14 mouse cellular contexts compared by ENCODE assay signal in the genomic region with DNA sequence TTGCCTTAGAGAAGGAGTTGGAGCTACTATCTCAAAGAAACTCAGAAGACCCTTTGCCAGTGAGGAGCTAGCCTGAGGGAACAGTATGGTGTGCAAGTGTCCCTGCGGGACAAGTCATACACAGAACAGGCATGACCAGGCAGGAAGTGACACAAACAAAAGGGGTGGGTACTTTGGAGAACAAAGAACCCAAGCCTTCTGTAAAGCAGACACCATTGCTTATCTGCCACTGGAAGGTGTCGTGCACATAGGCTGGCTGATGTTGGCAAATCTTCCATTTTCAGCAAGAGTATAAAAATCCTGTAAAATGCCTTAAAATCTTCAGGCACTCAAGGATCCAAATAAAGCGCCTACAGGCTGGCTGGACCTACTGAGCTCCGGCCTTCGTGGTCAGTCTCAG. TPM values are rescaled to one million over a fixed set of nuclear protein-coding genes. Genes with fewer than 3 reads are reported as not detected.
DNase-seq lines count a peak whose midpoint lies in the region; ATAC-seq lines count a peak whose summit lies in the region.
"Had no signal": no experiment of that assay in that cellular context is flagged by ENCODE, and none has a peak within 500 bp of the region (broad histone marks: within the 10 kb centered on the region; RNA-seq: fewer than 3 reads in every experiment).

No protein-coding gene starts in this region.

- 87% methylated on average over 5 of the region's 5 CpGs for WGBS in hindbrain, embryonic 13.5 days

- no peaks in the 10 kb centered on the region for H3K9me3 ChIP-seq in hindbrain, embryonic 13.5 days
- H3K9me3 ChIP-seq: embryonic facial prominence, embryonic 12.5 days; hindbrain, embryonic 15.5 days had no signal

- peak; percentile 90 for ATAC-seq in inflammation-experienced regulatory T-cells, adult 6 months
- no peak for ATAC-seq in hindbrain, embryonic 13.5 days (ENCODE audit: low FRiP score)

- H3K27me3 ChIP-seq in hindbrain, embryonic 13.5 days, result 0 out of 2 replicates have a peak, but pooled peaks cover 5% of the 10 kb centered on the region
- H3K27me3 ChIP-seq: embryonic facial prominence, embryonic 12.5 days; hindbrain, embryonic 15.5 days had no signal

- no peaks in the 10 kb centered on the region for H3K4me1 ChIP-seq in hindbrain, embryonic 13.5 days (replicated peaks)
- H3K4me1 ChIP-seq: embryonic facial prominence, embryonic 12.5 days; hindbrain, embryonic 15.5 days had no signal

- no peak overlapping the region for H3K4me3 ChIP-seq in hindbrain, embryonic 13.5 days
- H3K4me3 ChIP-seq: embryonic facial prominence, embryonic 12.5 days; hindbrain, embryonic 15.5 days; myocyte had no signal

- DNase-seq in spleen, postnatal 36 days (ENCODE audit: low spot score in 2 of 2), result peak; percentile 57 to 59
- DNase-seq in spleen, adult 18-20 months, result no peak
- peak; percentile 42 to 49 for DNase-seq in natural killer cell, adult 2 months (ENCODE audit: low spot score in 2 of 2)
- no peak for DNase-seq in cerebellum, postnatal 14 days
- no peak for DNase-seq in layer of hippocampus, adult 8-10 months (ENCODE audit: low spot score in 2 of 2)
- no peak for DNase-seq in lung, postnatal 4 days
- DNase-seq: cerebellum, postnatal 10 days; kidney, postnatal 14 days had no signal

- no peak overlapping the region for H3K9ac ChIP-seq in hindbrain, embryonic 13.5 days
- H3K9ac ChIP-seq: embryonic facial prominence, embryonic 12.5 days; hindbrain, embryonic 15.5 days had no signal

- H3K4me2 ChIP-seq in hindbrain, embryonic 13.5 days, result no peak overlapping the region
- H3K4me2 ChIP-seq: embryonic facial prominence, embryonic 12.5 days; hindbrain, embryonic 15.5 days had no signal

- H3K27ac ChIP-seq in hindbrain, embryonic 13.5 days, result no peak overlapping the region
- H3K27ac ChIP-seq: embryonic facial prominence, embryonic 12.5 days; hindbrain, embryonic 15.5 days; macrophage had no signal

- no peaks in the 10 kb centered on the region for H3K36me3 ChIP-seq in hindbrain, embryonic 13.5 days
- H3K36me3 ChIP-seq: embryonic facial prominence, embryonic 12.5 days; hindbrain, embryonic 15.5 days had no signal

RNA-seq across cellular contexts. Expression of a gene that starts 25.9 kb away (rescaled TPM):
- polyA plus RNA-seq in inflammation-experienced regulatory T-cells, adult 6 months (2017; shearing (Covaris generic)), result 1 to 10 TPM; 6.7 to 8.2 (median 7.3) TPM
- total RNA-seq in layer of hippocampus, adult 8-10 months (2022), result under 1 TPM; 0.54 to 0.71 (median 0.63) TPM
- polyA plus RNA-seq in hindbrain, embryonic 13.5 days (2015; fragmentation: Nextera tagmentation; extraction: Ambion mirVana), result 2.3 and 2.5 TPM in 2 replicates

Comparison
In these comparisons a context has a peak if more than half of its experiments do, and no peak if none do; other contexts are left out.
1. DNase-seq: peak in spleen, postnatal 36 days (2 of 2) and natural killer cell, adult 2 months (2 of 2); none in spleen, adult 18-20 months (0 of 2), cerebellum, postnatal 14 days (0 of 2), layer of hippocampus, adult 8-10 months (0 of 2) and lung, postnatal 4 days (0 of 2).